Mouse (Mus musculus) c-Kit-positive CD71-negative TER-119-negative erythroid progenitor cells, embryonic 14.5 days (primary cell): ENCODE data around the gene Mycs.

Source experiments
- DNase-seq: peaks from one replicate; pipeline ENCODE4 v3.0.0-alpha.2; 2013; ENCODE audit warnings: low read depth

Gene Mycs

GRCm38 (mm10) chrX:5469165-5469564, at the start of gene Mycs:
Mycs (minus strand) TSS chrX:5469265.
- DNase-seq = no peak

DNA sequence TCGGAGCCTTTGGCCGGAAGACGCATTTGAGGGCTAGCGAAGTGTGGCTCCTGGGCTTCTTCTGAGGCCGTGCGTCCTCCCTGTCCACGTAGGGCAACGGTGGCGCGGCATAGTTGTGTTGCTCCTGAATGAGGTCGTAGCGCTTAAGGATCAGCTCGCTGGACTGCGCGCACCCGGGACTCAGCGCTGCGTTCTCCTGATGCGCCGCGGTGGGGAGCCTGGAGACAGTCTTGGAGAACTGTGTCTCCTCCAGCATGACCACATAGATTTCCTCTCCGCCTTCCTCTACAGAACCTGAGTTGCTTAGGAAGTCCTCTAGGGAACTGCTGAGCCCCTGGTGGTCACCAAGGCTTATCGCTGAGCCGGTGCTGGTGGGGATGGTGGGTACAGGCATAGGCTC, 1.0 kb downstream of the Mycs start:
- no peak for DNase-seq
